Mouse (Mus musculus): ENCODE data around the gene Gstt4. TPM values are rescaled to one million over a fixed set of nuclear protein-coding genes. Genes with fewer than 3 reads are reported as not detected.

The Gstt4 gene
- total RNA-seq, 2 experiments from 2014 or later, result not detected

- DNase-seq, result no peak
These were observed 13.6 kb upstream of the Gstt4 start for GRCm38 (mm10) chr10:75835761-75836531.

GRCm38 (mm10) chr10:75835307-75835706 lies 13.0 kb upstream of the Gstt4 start:
- DNase-seq, result no peak

- no peak for DNase-seq
These were observed 12.4 kb upstream of the Gstt4 start for GRCm38 (mm10) chr10:75834721-75835120.

GRCm38 (mm10) chr10:75834250-75834649 lies 11.9 kb upstream of the Gstt4 start:
- no peak for DNase-seq

GRCm38 (mm10) chr10:75833456-75834080 lies 11.2 kb upstream of the Gstt4 start:
- DNase-seq, result no peak

- DNase-seq, result no peak
These were observed 10.0 kb upstream of the Gstt4 start for GRCm38 (mm10) chr10:75832272-75832895.

- no peak for DNase-seq
These were observed 7.9 kb upstream of the Gstt4 start for GRCm38 (mm10) chr10:75830275-75830670.

- no peak for DNase-seq
These were observed 7.4 kb upstream of the Gstt4 start for GRCm38 (mm10) chr10:75829529-75830274.

- peak; percentile 20 to 30 for DNase-seq
These were observed 6.2 kb upstream of the Gstt4 start for GRCm38 (mm10) chr10:75828500-75828931.

- no peak for DNase-seq
These were observed 5.5 kb upstream of the Gstt4 start for GRCm38 (mm10) chr10:75827668-75828360.

- no peak for DNase-seq
These were observed 2.2 kb upstream of the Gstt4 start for GRCm38 (mm10) chr10:75824530-75824929.

- no peak for DNase-seq
These were observed 1.4 kb upstream of the Gstt4 start for GRCm38 (mm10) chr10:75823782-75824181.

- DNase-seq, result no peak
These were observed 2.5 kb downstream of the Gstt4 start for GRCm38 (mm10) chr10:75819882-75820281.

GRCm38 (mm10) chr10:75818641-75819040 lies 3.7 kb downstream of the Gstt4 start:
- DNase-seq, result no peak

- DNase-seq, result no peak
These were observed 18.1 kb downstream of the Gstt4 start for GRCm38 (mm10) chr10:75804217-75804616.

- peak in 1 of 2 experiments; percentile 8 for DNase-seq
These were observed 24.1 kb downstream of the Gstt4 start, which contains the start of gene Gstt1 for GRCm38 (mm10) chr10:75798176-75798696. Gene Gstt1, minus strand, starts transcription at chr10:75798584.

- DNase-seq, result peak; percentile 22 to 37
These were observed 24.6 kb downstream of the Gstt4 start for GRCm38 (mm10) chr10:75797619-75798175.

GRCm38 (mm10) chr10:75796731-75797516 lies 25.4 kb downstream of the Gstt4 start:
- DNase-seq, result no peak

- DNase-seq, result no peak
These were observed 27.5 kb downstream of the Gstt4 start for GRCm38 (mm10) chr10:75794880-75795279.

- no peak for DNase-seq
These were observed 31.6 kb downstream of the Gstt4 start for GRCm38 (mm10) chr10:75790773-75791172.

GRCm38 (mm10) chr10:75789841-75790240 lies 32.5 kb downstream of the Gstt4 start:
- DNase-seq, result no peak
